Mouse (Mus musculus): ENCODE data around the gene Znhit2. TPM values are rescaled to one million over a fixed set of nuclear protein-coding genes. Genes with fewer than 3 reads are reported as not detected.
A peak's percentile ranks its signal among the peaks of the same experiment; 100 is the strongest.

The Znhit2 gene
- total and polyA plus RNA-seq, 3 experiments: 27.0 to 37.3 TPM; not detected in 1

DNA sequence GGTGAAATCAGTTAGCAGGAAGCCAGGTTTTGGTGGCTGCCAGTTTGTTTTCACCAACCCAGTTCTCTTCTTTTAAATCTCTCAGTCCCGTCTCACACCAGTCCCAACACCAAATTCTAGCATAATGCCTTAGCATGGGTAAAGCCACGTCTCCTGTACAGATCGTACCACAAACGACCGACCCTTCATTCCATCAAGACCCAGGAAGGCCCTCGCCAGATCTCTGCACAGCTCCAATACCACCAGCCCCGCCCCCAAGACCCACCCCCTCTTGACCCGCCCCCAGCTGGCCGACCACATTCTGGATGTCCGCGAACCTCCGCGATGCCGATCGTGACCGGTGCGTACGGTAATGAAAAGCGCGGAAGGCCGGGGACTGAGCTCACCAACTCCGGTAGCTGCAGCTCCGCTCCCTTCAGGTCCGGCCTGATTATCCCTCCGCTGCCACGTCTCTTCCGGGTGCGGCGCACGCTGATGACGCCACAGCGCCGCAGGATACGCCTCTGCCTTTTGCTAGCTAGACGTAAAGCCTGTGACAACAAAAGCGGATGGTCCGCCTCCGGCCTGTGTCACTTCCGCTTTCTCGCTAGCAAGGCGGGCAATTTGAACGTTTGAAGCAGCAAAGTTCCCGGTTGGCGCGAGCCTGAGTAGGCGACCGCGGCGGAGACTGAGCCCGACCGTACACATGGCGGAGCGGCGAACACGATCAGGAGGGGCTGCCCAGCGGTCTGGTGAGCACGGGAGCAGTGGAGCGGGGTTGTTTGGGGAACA is 23.7 kb downstream of the Znhit2 start, which contains the start of the genes Zfpl1 and Cdca5 (continued):
- TF ChIP-seq NRF1 (IDR thresholded peaks at IDR 0.05; ENCODE audit: insufficient read depth, low read depth, low read length, poor library complexity, severe bottlenecking) (0 out of 2 replicates have a peak, but pooled peaks have one; percentile 24), MAZ (IDR thresholded peaks at IDR 0.05; ENCODE audit: low read depth, low read length) (peak; percentile 62; the same call in 1 of the 2 replicates), NELFE (IDR thresholded peaks at IDR 0.05; ENCODE audit: low read depth, low read length) (peak; percentile 63)

- no peaks in the 10 kb centered on the region for H3K9me3 ChIP-seq (replicated peaks; ENCODE audit: insufficient read depth, low read length)
- peaks cover 0 to 14% of the 10 kb centered on the region in 2 experiments for H3K36me3 ChIP-seq (ENCODE audit: control insufficient read depth in 1 of 2, insufficient read depth in 2 of 2, low read length in 2 of 2)
- H3K27me3 ChIP-seq (ENCODE audit: control insufficient read depth in 1 of 2, insufficient read depth in 2 of 2, low read length in 2 of 2): no peaks in the 10 kb centered on the region
- peaks cover 33% of the 10 kb centered on the region for H3K79me2 ChIP-seq (ENCODE audit: control insufficient read depth, insufficient read depth, low read length, poor library complexity)
- H3K9ac ChIP-seq (ENCODE audit: control insufficient read depth, low read depth, low read length, poor library complexity, severe bottlenecking): peak overlapping the region; percentile 90
- H3K4me1 ChIP-seq (ENCODE audit: control insufficient read depth in 1 of 2, insufficient read depth in 2 of 2, low read length in 2 of 2): peaks cover 0 to 5% of the 10 kb centered on the region in 2 experiments; a peak in 2 of 4 replicates
- H3K27ac ChIP-seq (ENCODE audit: control insufficient read depth, low read depth, low read length): peak overlapping the region; percentile 80
- peak; percentile 91 for DNase-seq (ENCODE audit: low read depth, low spot score)
- peak overlapping the region; percentile 76 to 82 for H3K4me3 ChIP-seq (ENCODE audit: control insufficient read depth in 1 of 2, insufficient read depth in 1 of 2, low read depth in 2 of 2, low read length in 2 of 2)
- no peak for TF ChIP-seq MAFK (IDR thresholded peaks at IDR 0.05; ENCODE audit: borderline replicate concordance, low read depth, low read length)
- no peak for TF ChIP-seq RCOR1 (IDR thresholded peaks at IDR 0.05; ENCODE audit: low read depth, low read length)
- 0 out of 2 replicates have a peak, but pooled peaks have one; percentile 23 for TF ChIP-seq MYB (IDR thresholded peaks at IDR 0.05; ENCODE audit: low read depth, low read length)
- no peak for TF ChIP-seq USF1 (IDR thresholded peaks at IDR 0.05; ENCODE audit: low read depth, low read length)
- TF ChIP-seq UBTF (IDR thresholded peaks at IDR 0.05; ENCODE audit: borderline replicate concordance, insufficient read depth, low read depth, low read length): no peak
- peak; percentile 33; the same call in 1 of the 2 replicates for TF ChIP-seq ZKSCAN1 (IDR thresholded peaks at IDR 0.05; ENCODE audit: low read depth, low read length)
- TF ChIP-seq ZMIZ1 (IDR thresholded peaks at IDR 0.05; ENCODE audit: low read depth, low read length): no peak
- TF ChIP-seq CHD2 (IDR thresholded peaks at IDR 0.05; ENCODE audit: low read length): peak; percentile 41; the same call in 1 of the 2 replicates
- peak; percentile 66; the same call in 1 of the 2 replicates for TF ChIP-seq SIN3A (IDR thresholded peaks at IDR 0.05; ENCODE audit: low read length)
- no peak for TF ChIP-seq CHD1 (IDR thresholded peaks at IDR 0.05; ENCODE audit: low read depth, low read length)
- TF ChIP-seq POLR2AphosphoS5 (IDR thresholded peaks at IDR 0.05; ENCODE audit: borderline replicate concordance, low read depth, low read length): no peak
- TF ChIP-seq EP300 (IDR thresholded peaks at IDR 0.05; ENCODE audit: low read depth in 1 of 2, low read length in 2 of 2): no peak
- TF ChIP-seq RAD21 (IDR thresholded peaks at IDR 0.05; ENCODE audit: low read depth, low read length): no peak
- TF ChIP-seq GATA1 (IDR thresholded peaks at IDR 0.05; ENCODE audit: low read depth, low read length): 0 out of 2 replicates have a peak, but pooled peaks have one; percentile 35
- TF ChIP-seq HCFC1 (IDR thresholded peaks at IDR 0.05; ENCODE audit: low read depth, low read length): peak; percentile 68
- no peak for TF ChIP-seq NRF1 (IDR thresholded peaks at IDR 0.05; ENCODE audit: insufficient read depth, low read depth, low read length, poor library complexity, severe bottlenecking)
- 0 out of 2 replicates have a peak, but pooled peaks have one; percentile 40 for TF ChIP-seq NELFE (IDR thresholded peaks at IDR 0.05; ENCODE audit: low read depth, low read length)
- TF ChIP-seq ETS1 (IDR thresholded peaks at IDR 0.05; ENCODE audit: low read depth, low read length): no peak
- no peak for TF ChIP-seq GABPA (IDR thresholded peaks at IDR 0.05; ENCODE audit: low read depth, low read length)
- no peak for TF ChIP-seq MYC (IDR thresholded peaks at IDR 0.05; ENCODE audit: low read depth, low read length)
- TF ChIP-seq TBP (IDR thresholded peaks at IDR 0.05; ENCODE audit: low read depth, low read length): 0 out of 2 replicates have a peak, but pooled peaks have one; percentile 20
- no peak for TF ChIP-seq BHLHE40 (IDR thresholded peaks at IDR 0.05; ENCODE audit: borderline replicate concordance, low read depth, low read length)
- no peak for TF ChIP-seq POLR2A (IDR thresholded peaks at IDR 0.05; ENCODE audit: control insufficient read depth in 1 of 2, insufficient read depth in 1 of 2, low read depth in 1 of 2, low read length in 2 of 2, poor library complexity in 1 of 2)
- TF ChIP-seq E2F4 (IDR thresholded peaks at IDR 0.05; ENCODE audit: borderline replicate concordance, low read depth, low read length): no peak
- no peak for TF ChIP-seq USF2 (IDR thresholded peaks at IDR 0.05; ENCODE audit: borderline replicate concordance in 1 of 2, insufficient read depth in 1 of 2, low read depth in 1 of 2, low read length in 2 of 2)
- peak; percentile 99 for TF ChIP-seq ZNF384 (IDR thresholded peaks at IDR 0.05; ENCODE audit: low read depth, low read length)
- TF ChIP-seq KAT2A (conservative IDR thresholded peaks at IDR 0.05; ENCODE audit: low read depth, low read length): no peak
- no peak for TF ChIP-seq POLR2AphosphoS2 (IDR thresholded peaks at IDR 0.05; ENCODE audit: low read length)
- TF ChIP-seq ELF1 (IDR thresholded peaks at IDR 0.05; ENCODE audit: low read depth, low read length): peak; percentile 66
- no peak for TF ChIP-seq TAL1 (IDR thresholded peaks at IDR 0.05; ENCODE audit: low read length)
- TF ChIP-seq MAZ (IDR thresholded peaks at IDR 0.05; ENCODE audit: low read depth, low read length): no peak
- TF ChIP-seq ZC3H11A (IDR thresholded peaks at IDR 0.05; ENCODE audit: low read depth, low read length): no peak
Observed at GRCm38 (mm10) chr19:6085417-6085879, 24.5 kb downstream of the Znhit2 start.

Measured in MEL (cell line).